Mouse (Mus musculus) midbrain, embryonic 14.5 days (tissue): Measurements from ENCODE around the gene Mto1. TPM values are rescaled to one million over a fixed set of nuclear protein-coding genes. Genes with fewer than 3 reads are reported as not detected.

Source experiments
- ATAC-seq: fragments of 200-750 bp; cut with Nextera tagmentation; 2 replicates; pipeline ENCODE4 v1.8.0; 2017; ENCODE audit warnings: moderate number of reproducible peaks, moderate library complexity; ENCODE audit not compliant: low FRiP score, low TSS enrichment
- DNase-seq: peaks from one replicate; pipeline ENCODE4 v3.0.0-alpha.2; 2015
- H3K27ac ChIP-seq: fragments of 300-500 bp; sonication (generic); replicated peaks from 2 replicates; pipeline ENCODE4 v1.5.1; 2014; ENCODE audit warnings: mild to moderate bottlenecking, low read depth, low read length, moderate library complexity
- H3K27me3 ChIP-seq: fragments of 300-500 bp; sonication (generic); 2 replicates; pipeline ENCODE4 v1.6.1; 2014; ENCODE audit warnings: low read length, control low read depth, mixed read lengths; ENCODE audit not compliant: control insufficient read depth, insufficient read depth
- H3K36me3 ChIP-seq: fragments of 300-500 bp; sonication (generic); 2 replicates; pipeline ENCODE4 v1.6.1; 2014; ENCODE audit warnings: low read length, control low read depth; ENCODE audit not compliant: control insufficient read depth, insufficient read depth
- H3K4me1 ChIP-seq: fragments of 300-500 bp; sonication (generic); 2 replicates; pipeline ENCODE4 v1.6.1; 2014; ENCODE audit warnings: mild to moderate bottlenecking, antibody characterized with exemption, low read length, control low read depth; ENCODE audit not compliant: control insufficient read depth, insufficient read depth
- H3K4me2 ChIP-seq: fragments of 300-500 bp; sonication (generic); 2 replicates; pipeline ENCODE4 v1.6.1; 2014; ENCODE audit warnings: mild to moderate bottlenecking, low read length, moderate library complexity
- H3K4me3 ChIP-seq: fragments of 300-500 bp; sonication (generic); replicated peaks from 2 replicates; pipeline ENCODE4 v1.5.1; 2014; ENCODE audit warnings: low read depth, low read length
- H3K9ac ChIP-seq: fragments of 300-500 bp; sonication (generic); replicated peaks from 2 replicates; pipeline ENCODE4 v1.6.1; 2014; ENCODE audit warnings: mild to moderate bottlenecking, low read length, moderate library complexity
- H3K9me3 ChIP-seq: fragments of 300-500 bp; sonication (generic); 2 replicates; pipeline ENCODE4 v1.6.1; 2016; ENCODE audit warnings: low read length, control low read depth, mixed read lengths; ENCODE audit not compliant: control insufficient read depth
- WGBS: fragments of 180-500 bp; shearing (Covaris S2); extraction: QIAGEN DNeasy Blood & Tissue Kit; methylation state at CpG from one replicate; pipeline ENCODE4 v1.1.7; 2014; 5-methylcytosine and 5-hydroxymethylcytosine counted together
- polyA plus RNA-seq: library from polyadenylated mRNA; unstranded; fragments of >200 nt; fragmentation: Nextera tagmentation; extraction: Ambion mirVana; gene quantifications from 2 replicates; pipeline ENCODE4 v1.2.1, GENCODE M21; 2014

Mto1 gene
- polyA plus RNA-seq, 1 experiment from 2014 or later = 27.4 TPM

- 2% methylated on average over 16 of the region's 20 CpGs for WGBS
- H3K4me2 ChIP-seq = peak within 1 kb of the TSS; percentile 62
- peak; percentile 60 for DNase-seq
- ATAC-seq = peak; percentile 29; the same call in 1 of the 2 replicates
- peak within 1 kb of the TSS; percentile 45; the same call in 1 of the 2 replicates for H3K27ac ChIP-seq
- no peaks in the 10 kb centered on the region for H3K27me3 ChIP-seq
- H3K4me3 ChIP-seq = peak within 1 kb of the TSS; percentile 35
- H3K36me3 ChIP-seq = no peaks in the 10 kb centered on the region
- peak within 1 kb of the TSS; percentile 63 for H3K9ac ChIP-seq
- H3K9me3 ChIP-seq = no peaks in the 10 kb centered on the region
- H3K4me1 ChIP-seq = 0 out of 2 replicates have a peak, but pooled peaks cover 6% of the 10 kb centered on the region
These were observed 40.9 kb downstream of the Mto1 start, which contains the start of gene Eef1a1 for GRCm38 (mm10) chr9:78488890-78489420. Gene Eef1a1, minus strand, starts transcription at chr9:78489151.

- DNase-seq = no peak
- no peak for ATAC-seq
- Histone ChIP-seq H3K9ac (no peak overlapping the region), H3K4me1 (0 out of 2 replicates have a peak, but pooled peaks cover 6% of the 10 kb centered on the region), H3K27me3 (no peaks in the 10 kb centered on the region), H3K27ac (no peak overlapping the region), H3K9me3 (no peaks in the 10 kb centered on the region), H3K4me2 (no peak overlapping the region), H3K4me3 (no peak overlapping the region), H3K36me3 (no peaks in the 10 kb centered on the region)
- WGBS = 87% methylated on average over 3 of the region's 3 CpGs
These were observed 43.2 kb downstream of the Mto1 start for GRCm38 (mm10) chr9:78491169-78491568.

- H3K4me3 ChIP-seq = no peak overlapping the region
- no peaks in the 10 kb centered on the region for H3K27me3 ChIP-seq
- H3K36me3 ChIP-seq = no peaks in the 10 kb centered on the region
- no peak overlapping the region for H3K4me2 ChIP-seq
- 96% methylated on average over 3 of the region's 3 CpGs for WGBS
- no peak overlapping the region for H3K9ac ChIP-seq
- DNase-seq (no peak), ATAC-seq (no peak)
- H3K9me3 ChIP-seq = no peaks in the 10 kb centered on the region
- no peak overlapping the region for H3K27ac ChIP-seq
- H3K4me1 ChIP-seq = 0 out of 2 replicates have a peak, but pooled peaks cover 6% of the 10 kb centered on the region
These were observed 44.2 kb downstream of the Mto1 start for GRCm38 (mm10) chr9:78492254-78492653.

GRCm38 (mm10) chr9:78493171-78493570 is 45.2 kb downstream of the Mto1 start:
- WGBS = 84% methylated on average over 7 of the region's 7 CpGs
- Histone ChIP-seq H3K4me3 (no peak overlapping the region), H3K36me3 (no peaks in the 10 kb centered on the region), H3K27me3 (no peaks in the 10 kb centered on the region), H3K4me2 (no peak overlapping the region), H3K27ac (no peak overlapping the region), H3K4me1 (0 out of 2 replicates have a peak, but pooled peaks cover 6% of the 10 kb centered on the region), H3K9me3 (no peaks in the 10 kb centered on the region), H3K9ac (no peak overlapping the region)
- ATAC-seq (no peak), DNase-seq (no peak)

- Histone ChIP-seq H3K4me3 (no peak overlapping the region), H3K9ac (no peak overlapping the region), H3K27ac (no peak overlapping the region), H3K36me3 (no peaks in the 10 kb centered on the region), H3K27me3 (no peaks in the 10 kb centered on the region), H3K4me2 (no peak overlapping the region), H3K4me1 (peaks cover 20% of the 10 kb centered on the region; the same call in 1 of the 2 replicates), H3K9me3 (no peaks in the 10 kb centered on the region)
- ATAC-seq (no peak), DNase-seq (no peak)
- 89% methylated on average over 3 of the region's 3 CpGs for WGBS
These were observed 52.4 kb downstream of the Mto1 start for GRCm38 (mm10) chr9:78500386-78500785.

GRCm38 (mm10) chr9:78501284-78501683 is 53.3 kb downstream of the Mto1 start:
- Histone ChIP-seq H3K27ac (no peak overlapping the region), H3K9me3 (no peaks in the 10 kb centered on the region), H3K4me1 (peaks cover 24% of the 10 kb centered on the region; the same call in 1 of the 2 replicates), H3K27me3 (no peaks in the 10 kb centered on the region), H3K4me2 (no peak overlapping the region), H3K4me3 (no peak overlapping the region), H3K36me3 (no peaks in the 10 kb centered on the region), H3K9ac (no peak overlapping the region)
- WGBS = 71% methylated on average over 4 of the region's 4 CpGs
- no peak for ATAC-seq
- DNase-seq = peak; percentile 35

- 0 out of 2 replicates have a peak, but pooled peaks cover 5% of the 10 kb centered on the region for H3K36me3 ChIP-seq
- peak overlapping the region; percentile 25 for H3K4me3 ChIP-seq
- H3K4me1 ChIP-seq = peaks cover 25% of the 10 kb centered on the region; the same call in 1 of the 2 replicates
- 0% methylated on average over 6 of the region's 6 CpGs for WGBS
- peak overlapping the region; percentile 36 for H3K9ac ChIP-seq
- DNase-seq = peak; percentile 87
- peak; percentile 76 for ATAC-seq
- no peaks in the 10 kb centered on the region for H3K9me3 ChIP-seq
- no peaks in the 10 kb centered on the region for H3K27me3 ChIP-seq
- H3K27ac ChIP-seq = peak overlapping the region; percentile 96
- peak overlapping the region; percentile 44 for H3K4me2 ChIP-seq
These were observed 55.4 kb downstream of the Mto1 start for GRCm38 (mm10) chr9:78503223-78504079.

GRCm38 (mm10) chr9:78504133-78504532 is 56.1 kb downstream of the Mto1 start:
- 57% methylated on average over 4 of the region's 4 CpGs for WGBS
- Histone ChIP-seq H3K9me3 (no peaks in the 10 kb centered on the region), H3K36me3 (0 out of 2 replicates have a peak, but pooled peaks cover 11% of the 10 kb centered on the region), H3K27me3 (no peaks in the 10 kb centered on the region), H3K4me2 (peak overlapping the region; percentile 44), H3K9ac (peak overlapping the region; percentile 36; the same call in 1 of the 2 replicates), H3K4me3 (peak overlapping the region; percentile 25; the same call in 1 of the 2 replicates), H3K4me1 (peaks cover 25% of the 10 kb centered on the region; the same call in 1 of the 2 replicates), H3K27ac (peak overlapping the region; percentile 96)
- ATAC-seq = no peak
- peak; percentile 37 for DNase-seq
